Mouse (Mus musculus): ENCODE data around the gene Ttll6. TPM values are rescaled to one million over a fixed set of nuclear protein-coding genes. Genes with fewer than 3 reads are reported as not detected.
"Not testable (repeated sequence)": the region's sequence is repeated elsewhere in the genome, so short reads cannot be mapped to it uniquely, and the experiment has no call there.

Ttll6 gene
- under 1 TPM; 0.22 to 0.46 TPM for total RNA-seq (2021)
- long read RNA-seq, experiment 1, result 0 reads
- long read RNA-seq, experiment 2, result 0 reads

GRCm38 (mm10) chr11:96133239-96133865 lies at the start of gene Ttll6:
Gene Ttll6, plus strand, starts transcription at chr11:96133786.
- H3K27ac ChIP-seq, result no peak within 1 kb of the TSS
- peak; percentile 87 for TF ChIP-seq CTCF (conservative IDR thresholded peaks at IDR 0.05)
- no peak within 1 kb of the TSS for H3K4me3 ChIP-seq
- peak in 1 of 2 experiments; percentile 63 for DNase-seq (ENCODE audit: low spot score in 2 of 2)

GRCm38 (mm10) chr11:96087981-96088380 lies 45.6 kb upstream of the Ttll6 start:
- Histone ChIP-seq H3K4me3 (no peak overlapping the region), H3K27ac (no peak overlapping the region)
- no peak for TF ChIP-seq CTCF (conservative IDR thresholded peaks at IDR 0.05)
- no peak for DNase-seq (ENCODE audit: low spot score in 2 of 2)

GRCm38 (mm10) chr11:96091073-96091472 lies 42.5 kb upstream of the Ttll6 start:
- no peak overlapping the region for H3K27ac ChIP-seq
- no peak for DNase-seq (ENCODE audit: low spot score in 2 of 2)
- TF ChIP-seq CTCF (conservative IDR thresholded peaks at IDR 0.05), result peak; percentile 60
- H3K4me3 ChIP-seq, result no peak overlapping the region

GRCm38 (mm10) chr11:96092674-96093291 lies 40.8 kb upstream of the Ttll6 start:
- no peak overlapping the region for H3K27ac ChIP-seq
- H3K4me3 ChIP-seq, result no peak overlapping the region
- TF ChIP-seq CTCF (conservative IDR thresholded peaks at IDR 0.05), result no peak
- DNase-seq (ENCODE audit: low spot score in 2 of 2), result no peak

GRCm38 (mm10) chr11:96093361-96093760 lies 40.2 kb upstream of the Ttll6 start:
- H3K27ac ChIP-seq, result no peak overlapping the region
- DNase-seq (ENCODE audit: low spot score in 2 of 2), result peak in 1 of 2 experiments; percentile 47
- H3K4me3 ChIP-seq, result no peak overlapping the region
- TF ChIP-seq CTCF (conservative IDR thresholded peaks at IDR 0.05), result peak; percentile 90

GRCm38 (mm10) chr11:96108376-96108775 lies 25.2 kb upstream of the Ttll6 start:
- no peak overlapping the region for H3K4me3 ChIP-seq
- TF ChIP-seq CTCF (conservative IDR thresholded peaks at IDR 0.05), result no peak

GRCm38 (mm10) chr11:96110950-96111349 lies 22.6 kb upstream of the Ttll6 start:
- not testable (repeated sequence) for H3K27ac ChIP-seq; DNase-seq (ENCODE audit: low spot score in 2 of 2); H3K4me3 ChIP-seq
- peak; percentile 34 for TF ChIP-seq CTCF (conservative IDR thresholded peaks at IDR 0.05)

More at GRCm38 (mm10) chr11:96108376-96108775, 25.2 kb upstream of the Ttll6 start:
- H3K27ac ChIP-seq, result no peak overlapping the region
- DNase-seq (ENCODE audit: low spot score in 2 of 2), result no peak

- 0 out of 2 replicates have a peak, but pooled peaks have one; percentile 12 for TF ChIP-seq CTCF (conservative IDR thresholded peaks at IDR 0.05)
- no peak within 1 kb of the TSS for H3K4me3 ChIP-seq
- DNase-seq (ENCODE audit: low spot score in 2 of 2), result no peak
- H3K27ac ChIP-seq, result no peak within 1 kb of the TSS
These were observed 21.8 kb upstream of the Ttll6 start, which contains the start of gene Calcoco2 for GRCm38 (mm10) chr11:96111751-96112150. Gene Calcoco2, minus strand, starts transcription at chr11:96111964.

- Histone ChIP-seq H3K4me3 (no peak overlapping the region), H3K27ac (no peak overlapping the region)
- TF ChIP-seq CTCF (conservative IDR thresholded peaks at IDR 0.05), result no peak
- DNase-seq (ENCODE audit: low spot score in 2 of 2), result no peak
These were observed 19.5 kb upstream of the Ttll6 start for GRCm38 (mm10) chr11:96114077-96114476.

GRCm38 (mm10) chr11:96115416-96115815 lies 18.2 kb upstream of the Ttll6 start:
- no peak for TF ChIP-seq CTCF (conservative IDR thresholded peaks at IDR 0.05)
- DNase-seq (ENCODE audit: low spot score in 2 of 2), result no peak
- Histone ChIP-seq H3K27ac (no peak overlapping the region), H3K4me3 (no peak overlapping the region)

- no peak overlapping the region for H3K27ac ChIP-seq
- DNase-seq (ENCODE audit: low spot score in 2 of 2), result no peak
- TF ChIP-seq CTCF (conservative IDR thresholded peaks at IDR 0.05), result no peak
- H3K4me3 ChIP-seq, result no peak overlapping the region
These were observed 17.5 kb upstream of the Ttll6 start for GRCm38 (mm10) chr11:96116116-96116515.

GRCm38 (mm10) chr11:96116925-96117324 lies 16.7 kb upstream of the Ttll6 start:
- not testable (repeated sequence) for DNase-seq (ENCODE audit: low spot score in 2 of 2); H3K4me3 ChIP-seq; H3K27ac ChIP-seq

- TF ChIP-seq CTCF (conservative IDR thresholded peaks at IDR 0.05), result no peak
- H3K27ac ChIP-seq, result no peak overlapping the region
- H3K4me3 ChIP-seq, result no peak overlapping the region
- DNase-seq (ENCODE audit: low spot score in 2 of 2), result no peak
These were observed 14.2 kb upstream of the Ttll6 start for GRCm38 (mm10) chr11:96119401-96119800.

GRCm38 (mm10) chr11:96122806-96123205 lies 10.8 kb upstream of the Ttll6 start:
- H3K27ac ChIP-seq; H3K4me3 ChIP-seq; DNase-seq (ENCODE audit: low spot score in 2 of 2): not testable (repeated sequence)
